Mouse (Mus musculus) mammary gland, adult 2 months (tissue): ENCODE data around the gene Nbas. TPM values are rescaled to one million over a fixed set of nuclear protein-coding genes. Genes with fewer than 3 reads are reported as not detected.

ENCODE experiments used
- polyA plus RNA-seq: library from polyadenylated mRNA; depleted of rRNA; stranded (reverse); fragments of >200 nt; gene quantifications from 2 replicates; pipeline ENCODE4 v1.2.3, GENCODE M21; 2012; ENCODE audit warnings: low replicate concordance; rRNA removed

Gene Nbas
- 11.8 and 17.2 TPM in 2 replicates for polyA plus RNA-seq

GRCm38 (mm10) chr12:13268826-13269449, at the start of gene Nbas:
Nbas (plus strand) TSS chr12:13269133.

GRCm38 (mm10) chr12:13248691-13249572, 20.0 kb upstream of the Nbas start, which contains the start of gene Ddx1:
Ddx1 (minus strand) TSS chr12:13249213.

Other genes starting within 250 kb of the Nbas start
- 2.4 and 8.2 TPM in 2 replicates for gene Ddx1, start 19.9 kb upstream of the Nbas start, polyA plus RNA-seq